Mouse (Mus musculus): ENCODE measurements around the gene Gm29423.
"Not testable (repeated sequence)": the region's sequence is repeated elsewhere in the genome, so short reads cannot be mapped to it uniquely, and the experiment has no call there.

- not testable (repeated sequence) for TF ChIP-seq CTCF (IDR thresholded peaks at IDR 0.05; ENCODE audit: low read depth, low read length); POLR2A (IDR thresholded peaks at IDR 0.05; ENCODE audit: borderline replicate concordance, low read depth, low read length)
Observed at GRCm38 (mm10) chrY:70303187-70303586, at the start of gene Gm29423, which contains the start of gene Gm29644.
